Mouse (Mus musculus): Measurements from ENCODE around the gene Capns1. TPM values are rescaled to one million over a fixed set of nuclear protein-coding genes. Genes with fewer than 3 reads are reported as not detected.

Gene Capns1
- total RNA-seq, 1 experiment = 164 TPM

- in situ Hi-C loops (cut with MboI; ENCODE audit: low sequenced_read_pairs in 2 of 2, unreplicated experiment in 2 of 2) = no loop called here
- DNase-seq (ENCODE audit: low read depth, low spot score) = no peak
- H3K4me3 ChIP-seq (ENCODE audit: insufficient read depth in 1 of 2, low read depth in 1 of 2, low read length in 2 of 2, poor library complexity in 1 of 2, severe bottlenecking in 1 of 2) = no peak overlapping the region
- peaks cover 0 to 8% of the 10 kb centered on the region in 2 experiments; a peak in 1 of 4 replicates for H3K4me1 ChIP-seq (ENCODE audit: control insufficient read depth in 2 of 2, insufficient read depth in 2 of 2, low read length in 2 of 2, poor library complexity in 1 of 2)
- no peak overlapping the region for H3K27ac ChIP-seq (ENCODE audit: insufficient read depth, low read depth, low read length, poor library complexity, severe bottlenecking)
- no peaks in the 10 kb centered on the region for H3K9me3 ChIP-seq (ENCODE audit: control insufficient read depth, insufficient read depth, low read depth, low read length)
- TF ChIP-seq CHD2 (IDR thresholded peaks at IDR 0.05; ENCODE audit: low read depth, low read length) (no peak), HCFC1 (IDR thresholded peaks at IDR 0.05; ENCODE audit: borderline replicate concordance, insufficient read depth, low read length) (no peak), ZC3H11A (IDR thresholded peaks at IDR 0.05; ENCODE audit: borderline replicate concordance, low read depth, low read length) (no peak), MAFK (IDR thresholded peaks at IDR 0.05; ENCODE audit: insufficient read depth, low read depth, low read length) (no peak), ZNF384 (IDR thresholded peaks at IDR 0.05; ENCODE audit: low read depth, low read length) (no peak)
- peaks cover 12% of the 10 kb centered on the region; the same call in 1 of the 2 replicates for H3K36me3 ChIP-seq (ENCODE audit: control insufficient read depth, insufficient read depth, low read length, poor library complexity, severe bottlenecking)
- H3K9ac ChIP-seq (ENCODE audit: insufficient read depth, low read depth, low read length, poor library complexity, severe bottlenecking) = no peak overlapping the region
These were observed 35.8 kb upstream of the Capns1 start for GRCm38 (mm10) chr7:30234276-30234858.

DNA sequence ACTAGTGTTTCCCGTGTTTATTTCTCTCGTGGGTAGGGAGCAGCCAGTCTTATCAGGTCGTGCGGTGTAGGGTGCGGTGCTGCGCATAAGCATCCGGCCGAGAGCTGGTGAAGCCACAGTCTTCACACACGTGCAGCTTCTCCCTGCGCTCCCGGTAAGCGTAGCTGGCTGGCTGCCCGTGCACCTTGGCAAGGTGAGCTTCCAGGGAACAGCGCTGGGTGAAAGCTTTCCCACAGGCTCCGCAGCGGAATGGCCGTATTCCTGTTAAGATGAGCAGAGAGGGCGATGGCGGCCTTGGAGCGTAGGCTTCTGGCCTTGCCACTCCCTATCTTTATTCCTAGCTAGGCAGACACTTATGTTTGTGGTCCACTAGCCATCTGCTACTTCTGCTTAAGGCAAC, 34.8 kb upstream of the Capns1 start:
- DNase-seq (ENCODE audit: low read depth, low spot score) = no peak
- Histone ChIP-seq H3K9me3 (ENCODE audit: control insufficient read depth, insufficient read depth, low read depth, low read length) (no peaks in the 10 kb centered on the region), H3K36me3 (ENCODE audit: control insufficient read depth, insufficient read depth, low read length, poor library complexity, severe bottlenecking) (peaks cover 12% of the 10 kb centered on the region; the same call in 1 of the 2 replicates), H3K4me1 (ENCODE audit: control insufficient read depth in 2 of 2, insufficient read depth in 2 of 2, low read length in 2 of 2, poor library complexity in 1 of 2) (peaks cover 0 to 8% of the 10 kb centered on the region in 2 experiments; a peak in 1 of 4 replicates), H3K9ac (ENCODE audit: insufficient read depth, low read depth, low read length, poor library complexity, severe bottlenecking) (peak overlapping the region; percentile 78), H3K4me3 (ENCODE audit: insufficient read depth in 1 of 2, low read depth in 1 of 2, low read length in 2 of 2, poor library complexity in 1 of 2, severe bottlenecking in 1 of 2) (peak overlapping the region; percentile 81 to 84), H3K27ac (ENCODE audit: insufficient read depth, low read depth, low read length, poor library complexity, severe bottlenecking) (0 out of 2 replicates have a peak overlapping the region, but pooled peaks have one; percentile 26)
- in situ Hi-C loops (cut with MboI; ENCODE audit: low sequenced_read_pairs in 2 of 2, unreplicated experiment in 2 of 2) = no loop called here
- TF ChIP-seq HCFC1 (IDR thresholded peaks at IDR 0.05; ENCODE audit: borderline replicate concordance, insufficient read depth, low read length) = no peak
- TF ChIP-seq ZC3H11A (IDR thresholded peaks at IDR 0.05; ENCODE audit: borderline replicate concordance, low read depth, low read length) = no peak
- no peak for TF ChIP-seq CHD2 (IDR thresholded peaks at IDR 0.05; ENCODE audit: low read depth, low read length)
- TF ChIP-seq MAFK (IDR thresholded peaks at IDR 0.05; ENCODE audit: insufficient read depth, low read depth, low read length) = no peak
- no peak for TF ChIP-seq ZNF384 (IDR thresholded peaks at IDR 0.05; ENCODE audit: low read depth, low read length)

DNA sequence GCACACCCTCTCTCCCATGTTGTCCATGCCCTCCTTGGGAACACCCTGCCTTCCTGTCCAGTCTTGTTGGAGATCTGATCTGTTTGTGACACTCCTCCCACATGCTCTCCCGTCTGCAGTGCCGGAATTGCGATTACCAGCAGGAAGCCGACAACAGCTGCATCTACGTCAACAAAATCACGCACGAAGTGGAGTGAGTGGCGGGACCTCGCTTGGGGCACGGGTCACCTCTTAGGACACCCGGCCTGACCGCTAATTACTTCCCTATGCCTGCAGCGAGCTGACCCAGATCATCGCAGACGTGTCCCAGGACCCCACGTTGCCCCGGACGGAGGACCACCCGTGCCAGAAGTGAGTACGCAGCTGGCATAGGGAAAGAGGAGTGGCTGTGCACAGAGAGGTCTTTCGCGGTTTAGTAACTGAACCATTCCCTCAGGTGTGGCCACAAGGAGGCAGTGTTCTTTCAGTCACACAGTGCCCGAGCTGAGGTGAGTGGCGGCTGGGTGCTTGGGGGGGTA, 34.1 kb upstream of the Capns1 start:
- peak overlapping the region; percentile 88 for H3K9ac ChIP-seq (ENCODE audit: insufficient read depth, low read depth, low read length, poor library complexity, severe bottlenecking)

DNA sequence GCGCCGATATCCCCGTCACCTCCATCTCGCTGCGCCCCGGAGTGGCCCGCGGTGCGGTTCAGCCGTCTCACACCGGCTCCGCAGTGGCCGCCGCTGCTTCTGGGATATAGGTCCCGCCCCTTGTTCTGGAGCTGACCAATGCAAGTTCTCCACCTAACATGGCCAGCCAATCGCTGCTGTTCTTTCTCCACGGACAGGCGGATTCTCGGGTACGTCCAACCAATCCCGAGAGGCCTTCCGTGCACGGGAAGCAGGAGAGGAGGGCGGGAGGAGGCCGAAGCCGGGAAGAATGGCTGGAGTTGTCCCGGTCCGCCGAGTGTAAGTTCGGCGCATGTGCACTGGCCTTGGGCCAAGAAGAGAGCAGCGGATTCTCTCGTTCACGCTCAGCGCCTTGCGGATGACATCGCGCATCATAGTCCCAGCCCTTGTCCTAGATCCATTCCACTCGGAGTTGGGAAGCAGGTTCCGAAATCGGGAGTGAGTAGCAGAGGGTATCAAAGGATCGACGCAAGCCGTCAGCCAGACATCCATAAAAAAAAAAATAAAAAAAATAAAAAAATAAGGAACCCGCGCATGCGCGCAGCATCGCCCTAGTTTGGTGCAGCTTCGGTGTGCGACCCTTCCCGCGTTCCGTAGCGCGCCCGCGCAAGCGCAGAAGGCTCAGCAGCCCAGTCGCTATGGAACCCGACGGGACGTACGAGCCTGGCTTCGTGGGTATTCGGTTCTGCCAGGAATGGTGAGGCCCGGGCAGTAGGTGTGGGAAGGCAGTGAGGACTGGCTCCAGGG, 33.3 kb upstream of the Capns1 start, which contains the start of the genes Polr2i and Tbcb:
Gene Polr2i (plus strand): TSS at position 280 of the 786 bp plus-strand sequence.
Gene Tbcb (minus strand): TSS at position 604 of the 786 bp plus-strand sequence.
- Histone ChIP-seq H3K9ac (ENCODE audit: insufficient read depth, low read depth, low read length, poor library complexity, severe bottlenecking) (peak within 1 kb of the TSS; percentile 92), H3K36me3 (ENCODE audit: control insufficient read depth, insufficient read depth, low read length, poor library complexity, severe bottlenecking) (peaks cover 15% of the 10 kb centered on the region; the same call in 1 of the 2 replicates), H3K9me3 (ENCODE audit: control insufficient read depth, insufficient read depth, low read depth, low read length) (no peaks in the 10 kb centered on the region), H3K4me1 (ENCODE audit: control insufficient read depth in 2 of 2, insufficient read depth in 2 of 2, low read length in 2 of 2, poor library complexity in 1 of 2) (peaks cover 0 to 8% of the 10 kb centered on the region in 2 experiments; a peak in 1 of 4 replicates), H3K27ac (ENCODE audit: insufficient read depth, low read depth, low read length, poor library complexity, severe bottlenecking) (peak within 1 kb of the TSS; percentile 95), H3K4me3 (ENCODE audit: insufficient read depth in 1 of 2, low read depth in 1 of 2, low read length in 2 of 2, poor library complexity in 1 of 2, severe bottlenecking in 1 of 2) (peak within 1 kb of the TSS; percentile 81 to 89)
- DNase-seq (ENCODE audit: low read depth, low spot score) = peak; percentile 97
- in situ Hi-C loops (cut with MboI; ENCODE audit: low sequenced_read_pairs in 2 of 2, unreplicated experiment in 2 of 2) = no loop called here
- TF ChIP-seq CHD2 (IDR thresholded peaks at IDR 0.05; ENCODE audit: low read depth, low read length) (peak; percentile 88), HCFC1 (IDR thresholded peaks at IDR 0.05; ENCODE audit: borderline replicate concordance, insufficient read depth, low read length) (peak; percentile 76), ZC3H11A (IDR thresholded peaks at IDR 0.05; ENCODE audit: borderline replicate concordance, low read depth, low read length) (no peak), MAFK (IDR thresholded peaks at IDR 0.05; ENCODE audit: insufficient read depth, low read depth, low read length) (0 out of 2 replicates have a peak, but pooled peaks have one; percentile 16), ZNF384 (IDR thresholded peaks at IDR 0.05; ENCODE audit: low read depth, low read length) (peak; percentile 98)

More for the DNA sequence above, 34.1 kb upstream of the Capns1 start:
- Histone ChIP-seq H3K4me3 (ENCODE audit: insufficient read depth in 1 of 2, low read depth in 1 of 2, low read length in 2 of 2, poor library complexity in 1 of 2, severe bottlenecking in 1 of 2) (peak overlapping the region; percentile 81 to 84), H3K9me3 (ENCODE audit: control insufficient read depth, insufficient read depth, low read depth, low read length) (no peaks in the 10 kb centered on the region), H3K4me1 (ENCODE audit: control insufficient read depth in 2 of 2, insufficient read depth in 2 of 2, low read length in 2 of 2, poor library complexity in 1 of 2) (peaks cover 0 to 8% of the 10 kb centered on the region in 2 experiments; a peak in 1 of 4 replicates), H3K36me3 (ENCODE audit: control insufficient read depth, insufficient read depth, low read length, poor library complexity, severe bottlenecking) (peaks cover 14% of the 10 kb centered on the region; the same call in 1 of the 2 replicates), H3K27ac (ENCODE audit: insufficient read depth, low read depth, low read length, poor library complexity, severe bottlenecking) (peak overlapping the region; percentile 37)
- TF ChIP-seq HCFC1 (IDR thresholded peaks at IDR 0.05; ENCODE audit: borderline replicate concordance, insufficient read depth, low read length) (no peak), CHD2 (IDR thresholded peaks at IDR 0.05; ENCODE audit: low read depth, low read length) (no peak), ZC3H11A (IDR thresholded peaks at IDR 0.05; ENCODE audit: borderline replicate concordance, low read depth, low read length) (no peak), ZNF384 (IDR thresholded peaks at IDR 0.05; ENCODE audit: low read depth, low read length) (no peak), MAFK (IDR thresholded peaks at IDR 0.05; ENCODE audit: insufficient read depth, low read depth, low read length) (no peak)
- peak; percentile 69 for DNase-seq (ENCODE audit: low read depth, low spot score)
- in situ Hi-C loops (cut with MboI; ENCODE audit: low sequenced_read_pairs in 2 of 2, unreplicated experiment in 2 of 2) = no loop called here

All from ES-E14 (cell line).